Mouse (Mus musculus): ENCODE data around the gene Dnah8.

GRCm38 (mm10) chr17:30635367-30635766 lies 11.2 kb downstream of the Dnah8 start:
- TF ChIP-seq FLI1 (IDR thresholded peaks at IDR 0.05; ENCODE audit: low read length), result no peak; the same call in 1 of the 2 replicates
- no peak for TF ChIP-seq GATA1 (IDR thresholded peaks at IDR 0.05; ENCODE audit: borderline replicate concordance, low read length)

All from megakaryocyte, embryonic 14.5 days (primary cell).